Mouse (Mus musculus) ES-E14 (cell line): ENCODE results near the gene Hs3st3a1.

Experiments
- CHD2 ChIP-seq: IDR thresholded peaks from 2 replicates; pipeline ENCODE4 v1.6.1; 2014; ENCODE audit warnings: mild to moderate bottlenecking, low read depth, low read length, inconsistent platforms
- HCFC1 ChIP-seq: IDR thresholded peaks from 2 replicates; pipeline ENCODE4 v1.6.1; 2012; ENCODE audit warnings: low read length, inconsistent platforms, borderline replicate concordance; ENCODE audit not compliant: insufficient read depth
- ZC3H11A ChIP-seq: IDR thresholded peaks from 2 replicates; pipeline ENCODE4 v1.6.1; 2012; ENCODE audit warnings: low read depth, mild to moderate bottlenecking, inconsistent platforms, low read length, borderline replicate concordance
- ZNF384 ChIP-seq: IDR thresholded peaks from 2 replicates; pipeline ENCODE4 v1.6.1; 2012; ENCODE audit warnings: low read depth, low read length, inconsistent platforms

- no peak for TF ChIP-seq ZNF384
- TF ChIP-seq ZC3H11A = no peak
- no peak for TF ChIP-seq HCFC1
- TF ChIP-seq CHD2 = no peak
These were observed 60.8 kb downstream of the Hs3st3a1 start for GRCm38 (mm10) chr11:64495935-64496334.
